Mouse (Mus musculus): ENCODE measurements around the gene Sos2.

- TF ChIP-seq USF1 (IDR thresholded peaks at IDR 0.05; ENCODE audit: low read depth) (no peak), CEBPB (IDR thresholded peaks at IDR 0.05; ENCODE audit: insufficient read depth, poor library complexity, severe bottlenecking) (no peak), POLR2A (IDR thresholded peaks at IDR 0.05; ENCODE audit: insufficient read length, low read depth) (peak; percentile 91), MAX (IDR thresholded peaks at IDR 0.05; ENCODE audit: low read depth) (no peak), POLR2AphosphoS2 (IDR thresholded peaks at IDR 0.05; ENCODE audit: insufficient read length, low read depth) (peak; percentile 99)
These were observed 98.9 kb downstream of the Sos2 start, which contains the start of gene Vcpkmt for GRCm38 (mm10) chr12:69582613-69583269.
